Mouse (Mus musculus): ENCODE measurements around the gene Zswim5. TPM values are rescaled to one million over a fixed set of nuclear protein-coding genes. Genes with fewer than 3 reads are reported as not detected.

The Zswim5 gene
- polyA plus RNA-seq, 1 experiment from 2014 or later: 0.22 TPM

DNA sequence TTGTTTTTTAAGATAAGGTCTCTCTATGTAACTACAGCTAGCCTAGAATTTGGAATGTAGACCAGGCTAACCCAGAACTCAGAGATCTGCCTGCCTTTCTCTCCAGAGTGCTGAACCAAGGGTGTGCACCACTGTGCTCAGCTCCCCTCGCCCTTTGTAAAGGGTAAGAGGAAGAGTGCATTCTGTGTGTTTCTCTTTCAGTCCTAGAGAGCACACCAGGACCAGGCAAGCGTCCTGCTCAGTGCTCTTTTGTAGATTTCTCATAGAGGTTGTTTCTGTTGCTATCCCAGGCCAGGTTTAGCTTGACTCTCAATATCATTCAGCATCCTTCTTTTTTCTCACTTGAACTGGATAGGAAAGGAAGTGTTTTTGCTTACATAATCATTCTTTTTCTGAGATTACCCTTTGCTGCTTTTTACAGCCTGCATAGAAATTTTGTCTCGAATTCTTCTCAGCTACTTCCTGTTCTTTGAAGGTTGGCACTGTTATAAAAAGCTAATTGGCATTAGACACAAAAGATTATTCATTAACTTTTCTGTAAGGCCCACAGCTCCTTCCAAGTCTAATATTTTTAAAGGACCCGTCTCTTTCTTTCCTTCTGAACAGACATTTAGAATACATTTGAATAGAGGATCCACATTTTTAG, 51.0 kb downstream of the Zswim5 start:
- no peak overlapping the region for H3K27ac ChIP-seq
- WGBS: 56% methylated on average over 4 of the region's 4 CpGs
- H3K27me3 ChIP-seq: no peaks in the 10 kb centered on the region
- H3K9me3 ChIP-seq: no peaks in the 10 kb centered on the region
- ATAC-seq (ENCODE audit: insufficient number of reproducible peaks, low FRiP score, low TSS enrichment, low read depth): no peak
- no peaks in the 10 kb centered on the region for H3K4me1 ChIP-seq
- H3K4me2 ChIP-seq: no peak overlapping the region
- no peaks in the 10 kb centered on the region for H3K36me3 ChIP-seq
- H3K9ac ChIP-seq: no peak overlapping the region
- no peak overlapping the region for H3K4me3 ChIP-seq

DNA sequence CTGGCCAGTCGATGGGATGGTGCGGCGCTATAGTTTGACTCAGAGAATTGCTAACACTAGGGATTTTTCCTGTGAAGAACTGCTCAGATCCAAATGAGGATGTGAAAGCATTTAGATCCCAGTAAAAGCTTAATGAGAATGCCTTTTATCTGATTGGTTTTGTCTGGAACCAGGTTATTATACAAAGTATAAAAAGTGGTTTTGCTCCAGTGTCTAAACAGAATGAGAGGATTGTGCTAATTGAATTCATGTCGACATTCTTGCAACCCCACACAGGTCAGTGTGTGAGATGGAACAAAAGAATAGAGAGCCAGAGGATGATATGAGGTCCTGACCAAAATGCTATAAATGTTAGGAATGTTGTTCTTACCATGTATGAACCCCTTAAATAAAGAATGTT, 62.4 kb downstream of the Zswim5 start:
- Histone ChIP-seq H3K4me3 (no peak overlapping the region), H3K9ac (no peak overlapping the region), H3K4me2 (no peak overlapping the region), H3K27ac (no peak overlapping the region), H3K9me3 (no peaks in the 10 kb centered on the region), H3K4me1 (no peaks in the 10 kb centered on the region), H3K36me3 (no peaks in the 10 kb centered on the region), H3K27me3 (no peaks in the 10 kb centered on the region)
- 75% methylated on average over 4 of the region's 4 CpGs for WGBS
- ATAC-seq (ENCODE audit: insufficient number of reproducible peaks, low FRiP score, low TSS enrichment, low read depth): no peak

DNA sequence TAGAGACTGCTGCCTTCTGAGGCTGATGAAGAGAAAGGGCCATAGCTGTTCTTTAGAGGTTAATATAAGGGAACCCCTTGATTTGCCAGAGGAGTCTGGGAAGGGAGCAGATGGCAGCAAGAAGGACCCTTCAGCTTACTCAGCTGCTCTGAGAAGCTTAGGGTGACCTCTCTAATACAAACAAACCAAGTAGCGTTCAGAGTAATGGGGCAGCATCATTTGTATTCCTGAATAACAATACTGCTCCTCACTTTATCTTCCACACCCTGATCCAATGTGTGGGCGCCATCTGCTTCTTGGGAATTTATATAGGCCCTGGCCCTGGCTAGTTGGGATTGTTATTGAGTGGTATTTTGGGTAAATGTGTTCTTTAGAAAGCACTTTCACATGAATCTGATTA, 65.5 kb downstream of the Zswim5 start:
- Histone ChIP-seq H3K4me2 (no peak overlapping the region), H3K9me3 (no peaks in the 10 kb centered on the region), H3K36me3 (no peaks in the 10 kb centered on the region), H3K27ac (no peak overlapping the region), H3K9ac (no peak overlapping the region), H3K4me3 (no peak overlapping the region), H3K27me3 (no peaks in the 10 kb centered on the region), H3K4me1 (no peaks in the 10 kb centered on the region)
- ATAC-seq (ENCODE audit: insufficient number of reproducible peaks, low FRiP score, low TSS enrichment, low read depth): no peak
- 71% methylated on average over 2 of the region's 2 CpGs for WGBS

DNA sequence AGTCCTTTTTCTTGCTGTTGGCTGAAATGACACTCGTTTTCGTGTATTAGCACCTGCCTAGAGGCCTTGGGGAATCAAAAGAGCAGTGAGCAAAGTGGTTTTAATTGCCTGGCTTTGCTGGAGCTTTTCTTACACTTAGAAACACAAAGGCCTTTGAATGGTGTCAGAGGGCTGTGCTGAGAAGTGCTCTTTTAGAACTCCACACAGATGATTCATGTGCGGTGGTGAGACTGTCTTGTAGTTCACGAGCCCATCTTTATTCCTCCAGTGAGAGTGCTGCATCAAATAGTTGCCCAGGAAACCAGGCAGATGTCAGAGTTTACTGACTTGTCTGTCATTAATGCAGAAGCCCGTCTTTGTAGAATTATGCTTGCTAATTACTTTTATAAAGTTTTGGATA, 66.9 kb downstream of the Zswim5 start:
- ATAC-seq (ENCODE audit: insufficient number of reproducible peaks, low FRiP score, low TSS enrichment, low read depth): no peak
- no peaks in the 10 kb centered on the region for H3K27me3 ChIP-seq
- WGBS: 55% methylated on average over 5 of the region's 5 CpGs
- H3K9me3 ChIP-seq: no peaks in the 10 kb centered on the region
- H3K4me3 ChIP-seq: no peak overlapping the region
- H3K36me3 ChIP-seq: no peaks in the 10 kb centered on the region
- no peak overlapping the region for H3K9ac ChIP-seq
- no peak overlapping the region for H3K27ac ChIP-seq
- no peak overlapping the region for H3K4me2 ChIP-seq
- H3K4me1 ChIP-seq: no peaks in the 10 kb centered on the region

DNA sequence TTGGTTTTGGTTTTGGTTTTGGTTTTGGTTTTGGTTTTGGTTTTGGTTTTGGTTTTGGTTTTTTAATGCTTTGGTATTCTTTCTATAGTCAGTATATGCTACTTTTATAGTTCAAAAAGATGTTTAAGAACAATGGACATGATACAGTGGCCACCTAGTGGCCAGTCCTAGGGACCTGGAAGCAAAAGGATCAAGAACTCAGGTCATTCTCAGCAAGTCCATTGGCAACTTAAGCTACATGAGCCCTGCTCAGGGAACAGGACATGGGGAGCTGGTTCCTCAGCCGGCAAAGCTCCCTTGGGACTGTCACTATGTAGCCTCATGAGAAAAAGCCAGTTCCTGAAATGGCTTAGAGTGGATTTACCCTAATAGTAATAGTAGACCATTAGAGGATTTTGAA, 74.5 kb downstream of the Zswim5 start:
- 39% methylated on average over 1 of the region's 1 CpGs for WGBS

DNA sequence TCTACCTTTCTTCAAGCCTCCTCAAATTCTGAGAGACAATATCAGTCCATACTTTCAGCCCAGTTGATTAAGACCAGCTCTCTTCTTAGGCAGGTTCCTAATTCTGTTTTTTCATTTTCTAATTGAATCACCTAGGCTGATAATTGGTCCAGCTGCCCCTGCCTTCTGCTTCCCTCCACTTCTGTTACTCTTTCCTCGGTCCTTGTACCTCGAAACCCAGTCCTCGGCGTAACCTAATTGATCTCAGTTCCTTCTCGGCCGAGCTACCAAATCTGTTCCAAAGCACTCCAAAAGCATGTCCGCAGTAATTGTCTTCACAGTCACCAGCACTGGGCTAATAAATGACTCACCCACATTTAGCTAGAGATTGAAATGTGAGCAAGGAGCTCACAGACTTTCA, 77.8 kb downstream of the Zswim5 start:
- Histone ChIP-seq H3K4me2 (no peak overlapping the region), H3K9ac (no peak overlapping the region), H3K4me3 (no peak overlapping the region), H3K36me3 (no peaks in the 10 kb centered on the region), H3K4me1 (no peaks in the 10 kb centered on the region), H3K27ac (no peak overlapping the region), H3K9me3 (no peaks in the 10 kb centered on the region), H3K27me3 (no peaks in the 10 kb centered on the region)
- 76% methylated on average over 7 of the region's 7 CpGs for WGBS
- ATAC-seq (ENCODE audit: insufficient number of reproducible peaks, low FRiP score, low TSS enrichment, low read depth): no peak

More for the DNA sequence above, 74.5 kb downstream of the Zswim5 start:
- Histone ChIP-seq H3K4me1 (no peaks in the 10 kb centered on the region), H3K36me3 (no peaks in the 10 kb centered on the region), H3K4me2 (no peak overlapping the region), H3K9me3 (no peaks in the 10 kb centered on the region), H3K9ac (no peak overlapping the region), H3K27ac (no peak overlapping the region), H3K27me3 (no peaks in the 10 kb centered on the region), H3K4me3 (no peak overlapping the region)
- no peak for ATAC-seq (ENCODE audit: insufficient number of reproducible peaks, low FRiP score, low TSS enrichment, low read depth)

DNA sequence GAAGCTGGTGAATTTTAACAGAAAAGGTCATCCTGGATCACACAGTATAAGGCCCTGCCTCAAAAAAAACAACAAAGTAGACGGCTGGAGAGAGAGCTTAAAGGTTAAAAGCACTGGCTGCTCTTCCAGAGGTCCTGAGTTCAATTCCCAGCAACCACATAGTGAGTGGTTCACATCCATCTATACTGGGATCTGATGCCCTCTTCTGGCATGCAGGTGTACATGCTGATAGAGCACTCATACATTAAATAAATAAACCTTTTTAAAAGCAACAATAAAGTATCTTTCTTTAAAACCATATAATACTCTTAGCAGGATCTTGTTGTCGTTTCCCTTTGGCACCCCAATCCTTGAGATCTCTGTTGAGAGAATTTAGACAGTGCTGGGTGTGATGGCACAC, 99.3 kb downstream of the Zswim5 start:
- Histone ChIP-seq H3K4me2 (no peak overlapping the region), H3K27me3 (no peaks in the 10 kb centered on the region), H3K27ac (no peak overlapping the region), H3K9ac (no peak overlapping the region), H3K9me3 (no peaks in the 10 kb centered on the region), H3K4me3 (no peak overlapping the region), H3K4me1 (no peaks in the 10 kb centered on the region), H3K36me3 (no peaks in the 10 kb centered on the region)
- WGBS: 72% methylated on average over 2 of the region's 2 CpGs
- ATAC-seq (ENCODE audit: insufficient number of reproducible peaks, low FRiP score, low TSS enrichment, low read depth): no peak

DNA sequence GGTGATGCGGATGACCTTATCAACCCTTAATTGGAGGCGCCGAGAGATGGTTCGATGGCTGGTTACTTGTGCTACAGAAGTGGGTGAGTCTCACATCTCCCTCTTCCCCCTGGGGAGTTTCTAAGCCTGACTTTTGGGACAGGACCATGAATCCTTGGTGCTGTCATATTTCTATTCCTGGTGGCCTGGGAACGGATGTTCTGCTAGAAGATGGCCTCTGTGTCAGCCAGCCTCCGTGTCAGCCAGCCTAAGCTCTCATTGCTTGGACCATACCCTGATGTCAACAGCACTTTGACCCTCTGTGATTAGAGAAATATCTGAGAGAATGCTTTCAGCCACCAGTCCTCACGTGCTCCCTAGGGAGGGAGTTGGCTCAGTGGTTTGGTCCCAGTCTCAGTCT, 108.5 kb downstream of the Zswim5 start:
- H3K27ac ChIP-seq: no peak overlapping the region
- H3K27me3 ChIP-seq: no peaks in the 10 kb centered on the region
- no peak overlapping the region for H3K4me3 ChIP-seq
- no peaks in the 10 kb centered on the region for H3K9me3 ChIP-seq
- peaks cover 15% of the 10 kb centered on the region for H3K36me3 ChIP-seq
- 87% methylated on average over 7 of the region's 7 CpGs for WGBS
- H3K4me1 ChIP-seq: peaks cover 4% of the 10 kb centered on the region; the same call in 1 of the 2 replicates
- no peak overlapping the region for H3K9ac ChIP-seq
- no peak for ATAC-seq (ENCODE audit: insufficient number of reproducible peaks, low FRiP score, low TSS enrichment, low read depth)
- H3K4me2 ChIP-seq: no peak overlapping the region

DNA sequence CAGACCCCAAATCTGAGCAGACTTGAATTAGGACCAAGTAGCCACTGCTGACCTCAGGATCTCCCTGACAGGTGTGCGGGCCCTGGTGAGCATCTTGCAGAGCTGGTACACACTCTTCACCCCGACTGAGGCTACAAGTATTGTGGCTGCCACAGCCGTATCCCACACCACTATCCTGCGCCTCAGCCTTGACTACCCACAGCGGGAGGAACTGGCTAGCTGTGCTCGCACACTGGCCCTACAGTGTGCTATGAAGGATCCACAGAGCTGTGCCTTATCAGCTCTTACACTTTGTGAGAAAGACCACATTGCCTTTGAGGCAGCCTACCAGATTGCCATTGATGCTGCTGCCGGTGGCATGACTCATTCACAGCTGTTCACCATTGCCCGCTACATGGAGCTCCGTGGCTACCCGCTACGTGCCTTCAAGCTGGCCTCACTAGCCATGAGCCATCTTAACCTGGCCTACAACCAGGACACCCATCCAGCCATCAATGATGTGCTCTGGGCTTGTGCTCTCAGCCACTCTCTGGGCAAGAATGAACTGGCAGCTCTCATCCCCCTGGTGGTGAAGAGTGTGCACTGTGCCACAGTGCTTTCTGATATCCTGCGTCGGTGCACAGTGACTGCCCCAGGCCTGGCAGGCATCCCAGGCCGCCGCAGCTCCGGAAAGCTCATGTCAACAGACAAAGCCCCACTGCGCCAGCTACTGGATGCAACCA, 109.4 kb downstream of the Zswim5 start:
- ATAC-seq (ENCODE audit: insufficient number of reproducible peaks, low FRiP score, low TSS enrichment, low read depth): no peak
- no peaks in the 10 kb centered on the region for H3K9me3 ChIP-seq
- WGBS: 62% methylated on average over 17 of the region's 17 CpGs
- H3K27me3 ChIP-seq: no peaks in the 10 kb centered on the region
- no peak overlapping the region for H3K27ac ChIP-seq
- no peak overlapping the region for H3K9ac ChIP-seq
- peaks cover 4% of the 10 kb centered on the region; the same call in 1 of the 2 replicates for H3K4me1 ChIP-seq
- H3K4me3 ChIP-seq: no peak overlapping the region
- H3K36me3 ChIP-seq: peaks cover 15% of the 10 kb centered on the region
- no peak overlapping the region for H3K4me2 ChIP-seq

DNA sequence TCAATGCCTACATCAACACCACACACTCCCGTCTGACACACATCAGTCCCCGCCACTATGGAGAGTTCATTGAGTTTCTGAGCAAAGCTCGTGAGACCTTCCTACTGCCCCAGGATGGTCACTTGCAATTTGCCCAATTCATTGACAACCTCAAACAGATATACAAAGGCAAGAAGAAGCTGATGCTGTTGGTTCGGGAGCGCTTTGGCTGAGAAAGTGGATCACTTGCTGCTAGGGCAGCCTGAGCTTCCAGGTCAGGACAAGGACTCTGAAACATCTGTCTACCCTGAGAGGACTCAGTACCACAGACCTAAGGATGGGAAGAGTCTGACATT, 109.9 kb downstream of the Zswim5 start:
- 77% methylated on average over 5 of the region's 5 CpGs for WGBS
- ATAC-seq (ENCODE audit: insufficient number of reproducible peaks, low FRiP score, low TSS enrichment, low read depth): no peak
- Histone ChIP-seq H3K4me1 (peaks cover 4% of the 10 kb centered on the region; the same call in 1 of the 2 replicates), H3K27me3 (no peaks in the 10 kb centered on the region), H3K4me3 (no peak overlapping the region), H3K9ac (no peak overlapping the region), H3K4me2 (no peak overlapping the region), H3K36me3 (peaks cover 17% of the 10 kb centered on the region), H3K9me3 (no peaks in the 10 kb centered on the region), H3K27ac (no peak overlapping the region)

DNA sequence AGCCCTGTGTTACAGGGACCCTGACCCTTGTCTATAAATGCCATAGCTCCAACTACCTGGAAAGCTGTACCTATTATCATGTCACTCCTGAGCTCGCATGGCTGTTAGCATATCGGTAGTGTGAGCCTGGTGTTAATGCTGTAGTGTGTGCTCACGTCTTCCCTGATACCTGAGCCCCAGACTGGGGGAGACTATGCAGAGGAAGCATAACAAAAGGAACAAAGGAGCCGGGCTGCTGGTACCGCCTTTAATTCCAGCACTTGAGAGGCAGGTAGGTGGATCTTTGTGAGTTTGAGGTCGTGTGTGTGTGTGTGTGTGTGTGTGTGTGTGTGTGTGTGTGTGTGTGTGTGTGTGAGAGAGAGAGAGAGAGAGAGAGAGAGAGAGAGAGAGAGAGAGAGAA, 112.6 kb downstream of the Zswim5 start:
- Histone ChIP-seq H3K27ac (no peak overlapping the region), H3K9ac (no peak overlapping the region), H3K36me3 (peaks cover 23% of the 10 kb centered on the region), H3K9me3 (no peaks in the 10 kb centered on the region), H3K4me2 (no peak overlapping the region), H3K27me3 (no peaks in the 10 kb centered on the region), H3K4me3 (no peak overlapping the region), H3K4me1 (peaks cover 17% of the 10 kb centered on the region)
- 75% methylated on average over 6 of the region's 6 CpGs for WGBS
- no peak for ATAC-seq (ENCODE audit: insufficient number of reproducible peaks, low FRiP score, low TSS enrichment, low read depth)

DNA sequence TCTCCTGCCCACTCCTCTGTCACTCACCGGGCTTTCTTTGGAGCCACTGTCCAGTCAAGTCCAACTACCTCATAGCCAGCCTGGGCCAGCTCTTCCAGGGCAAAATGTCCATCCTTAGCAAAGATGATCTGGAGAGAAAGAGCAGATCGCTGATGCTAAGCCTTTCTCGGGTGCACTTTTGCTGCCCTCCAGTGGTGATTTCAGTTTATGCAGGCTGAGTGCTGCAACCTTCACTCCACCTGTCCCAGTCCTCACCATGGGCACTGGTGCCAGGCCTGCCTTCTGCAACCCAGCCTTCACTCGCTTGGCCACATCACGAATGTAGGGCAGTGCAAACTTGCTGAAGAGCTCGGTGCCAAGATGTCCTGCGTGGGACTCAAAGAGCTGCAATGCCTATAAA, 114.2 kb downstream of the Zswim5 start:
- no peak overlapping the region for H3K27ac ChIP-seq
- no peak overlapping the region for H3K4me2 ChIP-seq
- H3K4me1 ChIP-seq: peaks cover 30% of the 10 kb centered on the region
- ATAC-seq (ENCODE audit: insufficient number of reproducible peaks, low FRiP score, low TSS enrichment, low read depth): no peak
- H3K36me3 ChIP-seq: peaks cover 23% of the 10 kb centered on the region
- WGBS: 14% methylated on average over 7 of the region's 7 CpGs
- no peaks in the 10 kb centered on the region for H3K9me3 ChIP-seq
- H3K9ac ChIP-seq: no peak overlapping the region
- H3K27me3 ChIP-seq: no peaks in the 10 kb centered on the region
- H3K4me3 ChIP-seq: no peak overlapping the region

Data from limb, embryonic 15.5 days (tissue).